Mouse (Mus musculus) cerebellum, adult 11 months (tissue): ENCODE results near the gene Stac.

Source experiments
- DNase-seq: peaks from one replicate; pipeline ENCODE4 v3.0.0; 2022

Gene Stac

GRCm38 (mm10) chr9:111587527-111587926, 102.6 kb downstream of the Stac start:
- DNase-seq = no peak

- DNase-seq = no peak
Observed at GRCm38 (mm10) chr9:111578784-111579183, 111.4 kb downstream of the Stac start.

GRCm38 (mm10) chr9:111577453-111577852, 112.7 kb downstream of the Stac start:
- DNase-seq = no peak

GRCm38 (mm10) chr9:111575889-111576288, 114.3 kb downstream of the Stac start:
- no peak for DNase-seq

- DNase-seq = peak; percentile 18
Observed at GRCm38 (mm10) chr9:111573836-111574235, 116.3 kb downstream of the Stac start.

GRCm38 (mm10) chr9:111571619-111572018, 118.5 kb downstream of the Stac start:
- DNase-seq = no peak

GRCm38 (mm10) chr9:111564176-111564575, 126.0 kb downstream of the Stac start:
- no peak for DNase-seq

GRCm38 (mm10) chr9:111563226-111563625, 126.9 kb downstream of the Stac start:
- no peak for DNase-seq

- no peak for DNase-seq
Observed at GRCm38 (mm10) chr9:111562217-111562988, 127.7 kb downstream of the Stac start.

GRCm38 (mm10) chr9:111556699-111557098, 133.4 kb downstream of the Stac start:
- no peak for DNase-seq

- DNase-seq = no peak
Observed at GRCm38 (mm10) chr9:111552865-111553264, 137.3 kb downstream of the Stac start.

GRCm38 (mm10) chr9:111551461-111552190, 138.5 kb downstream of the Stac start:
- no peak for DNase-seq

GRCm38 (mm10) chr9:111550963-111551321, 139.2 kb downstream of the Stac start:
- no peak for DNase-seq

GRCm38 (mm10) chr9:111550281-111550962, 139.7 kb downstream of the Stac start:
- no peak for DNase-seq

- DNase-seq = no peak
Observed at GRCm38 (mm10) chr9:111542663-111543062, 147.5 kb downstream of the Stac start.

- DNase-seq = no peak
Observed at GRCm38 (mm10) chr9:111535445-111536064, 154.6 kb downstream of the Stac start.

GRCm38 (mm10) chr9:111534744-111535423, 155.3 kb downstream of the Stac start:
- no peak for DNase-seq

- no peak for DNase-seq
Observed at GRCm38 (mm10) chr9:111523871-111524270, 166.3 kb downstream of the Stac start.

GRCm38 (mm10) chr9:111523111-111523510, 167.0 kb downstream of the Stac start:
- DNase-seq = no peak

- DNase-seq = no peak
Observed at GRCm38 (mm10) chr9:111522226-111522625, 167.9 kb downstream of the Stac start.

GRCm38 (mm10) chr9:111515536-111515935, 174.6 kb downstream of the Stac start:
- no peak for DNase-seq

GRCm38 (mm10) chr9:111514586-111515473, 175.3 kb downstream of the Stac start:
- DNase-seq = no peak
